Mouse (Mus musculus) brain, embryonic 14.5 days (tissue): Measurements from ENCODE around the gene Serpina3g.

ENCODE experiments used
- CTCF ChIP-seq: fragments of 200-500 bp; IDR thresholded peaks from 2 replicates; pipeline ENCODE4 v1.5.1; 2012; ENCODE audit warnings: inconsistent platforms, mild to moderate bottlenecking, moderate library complexity, borderline replicate concordance; ENCODE audit not compliant: insufficient read depth, insufficient read length; ENCODE audit errors: extremely low read depth
- POLR2A ChIP-seq: fragments of 200-500 bp; IDR thresholded peaks from 2 replicates; pipeline ENCODE4 v1.6.1; 2012; ENCODE audit warnings: mild to moderate bottlenecking, inconsistent platforms, borderline replicate concordance; ENCODE audit not compliant: poor library complexity, insufficient read depth, insufficient read length, severe bottlenecking; ENCODE audit errors: extremely low read depth

DNA sequence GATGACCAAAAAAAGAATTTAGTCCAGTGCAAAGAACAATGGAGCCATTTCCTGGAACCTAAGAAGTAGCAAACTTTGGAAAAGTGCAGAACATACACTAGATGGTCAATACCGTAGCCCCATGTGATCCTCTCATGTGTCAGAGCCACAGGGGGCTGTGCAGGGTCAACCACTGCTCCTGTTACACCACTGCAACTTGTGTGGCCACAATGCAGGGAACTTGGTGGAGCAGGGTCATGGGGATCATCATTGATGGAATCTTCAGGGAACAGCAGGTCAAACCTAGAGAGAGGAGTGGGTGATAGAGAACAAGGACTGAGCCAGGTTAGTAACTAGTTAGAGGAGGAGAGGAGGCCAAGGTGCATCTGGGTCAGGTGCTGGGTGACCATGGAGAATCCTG, 14.4 kb upstream of the Serpina3g start:
- TF ChIP-seq CTCF (no peak), POLR2A (no peak)
